Mouse (Mus musculus) neural tube, embryonic 12.5 days (tissue): ENCODE measurements around the gene Tmem50b. TPM values are rescaled to one million over a fixed set of nuclear protein-coding genes. Genes with fewer than 3 reads are reported as not detected.
"Not testable (repeated sequence)": the region's sequence is repeated elsewhere in the genome, so short reads cannot be mapped to it uniquely, and the experiment has no call there.

Experiments
- ATAC-seq: fragments of 200-750 bp; cut with Nextera tagmentation; 2 replicates; pipeline ENCODE4 v1.8.0; 2017; ENCODE audit warnings: low read depth, mild to moderate bottlenecking, moderate TSS enrichment, moderate library complexity; ENCODE audit not compliant: low FRiP score
- H3K27ac ChIP-seq: fragments of 300-500 bp; sonication (generic); 2 replicates; pipeline ENCODE4 v1.5.1; 2016
- H3K27me3 ChIP-seq: fragments of 300-500 bp; sonication (generic); replicated peaks from 2 replicates; pipeline ENCODE4 v1.6.1; 2016; ENCODE audit warnings: mild to moderate bottlenecking
- H3K36me3 ChIP-seq: fragments of 300-500 bp; sonication (generic); 2 replicates; pipeline ENCODE4 v1.6.1; 2016; ENCODE audit warnings: mild to moderate bottlenecking
- H3K4me1 ChIP-seq: fragments of 300-500 bp; sonication (generic); 2 replicates; pipeline ENCODE4 v1.6.1; 2016
- H3K4me2 ChIP-seq: fragments of 300-500 bp; sonication (generic); replicated peaks from 2 replicates; pipeline ENCODE4 v1.6.1; 2016; ENCODE audit warnings: mild to moderate bottlenecking
- H3K4me3 ChIP-seq: fragments of 300-500 bp; sonication (generic); 2 replicates; pipeline ENCODE4 v1.5.1; 2016
- H3K9ac ChIP-seq: fragments of 300-500 bp; sonication (generic); 2 replicates; pipeline ENCODE4 v1.6.1; 2016; ENCODE audit warnings: mild to moderate bottlenecking
- H3K9me3 ChIP-seq: fragments of 300-500 bp; sonication (generic); 2 replicates; pipeline ENCODE4 v1.6.1; 2016; ENCODE audit warnings: mild to moderate bottlenecking
- WGBS: fragments of 180-500 bp; shearing (Covaris S2); methylation state at CpG from one replicate; pipeline ENCODE4 v1.1.7; 2016; 5-methylcytosine and 5-hydroxymethylcytosine counted together
- microRNA-seq: library from miRNA; unstranded; fragments of <30 nt; microRNA quantifications from one replicate; pipeline ENCODE4, GENCODE M21; 2017
- polyA plus RNA-seq: library from polyadenylated mRNA; unstranded; fragments of >200 nt; fragmentation: Nextera tagmentation; extraction: Ambion mirVana; gene quantifications from 2 replicates; pipeline ENCODE4 v1.2.1, GENCODE M21; 2016

Gene Tmem50b
- polyA plus RNA-seq, 1 experiment from 2014 or later, result 58.0 TPM

DNA sequence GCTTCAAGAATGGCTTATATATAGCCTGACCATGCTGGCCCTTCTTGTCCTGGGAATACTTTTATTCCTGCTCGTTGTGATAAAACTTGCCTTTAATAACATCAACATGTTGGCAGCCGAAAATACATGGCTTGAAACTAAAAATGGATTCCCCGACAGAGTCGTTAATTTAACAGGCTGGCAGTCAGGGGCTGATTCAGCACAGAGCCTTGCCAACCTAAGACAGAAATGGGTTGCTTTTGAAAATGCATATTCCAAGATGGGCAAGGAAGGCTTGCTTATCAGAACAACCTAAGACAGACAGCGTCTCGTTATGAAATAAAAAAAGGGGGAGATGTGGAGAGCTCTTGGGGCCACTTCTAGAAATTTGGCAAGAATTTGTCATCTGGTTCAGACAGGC, 65.7 kb downstream of the Tmem50b start:
- WGBS, result 74% methylated on average over 6 of the region's 6 CpGs
- no peak overlapping the region for H3K27ac ChIP-seq
- ATAC-seq, result no peak

DNA sequence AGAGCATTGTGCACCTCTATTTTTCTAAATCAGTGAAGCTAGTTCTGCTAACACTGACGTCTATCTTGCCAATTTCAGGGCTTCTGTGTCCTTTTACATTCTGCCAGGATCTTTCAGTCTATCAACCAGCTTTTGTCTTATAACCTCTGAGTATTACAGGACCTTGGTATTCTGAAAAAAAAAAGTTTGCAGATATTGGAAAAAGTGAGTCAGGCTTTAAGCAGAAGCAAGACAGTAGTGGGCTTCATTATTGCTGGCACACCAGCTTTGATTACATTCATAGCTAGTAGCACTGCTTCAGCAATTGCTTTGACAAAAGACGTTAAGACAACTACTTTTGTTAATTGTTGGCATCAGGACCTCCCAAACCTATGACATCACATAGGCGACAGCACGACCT, 66.8 kb downstream of the Tmem50b start:
- H3K27ac ChIP-seq, ATAC-seq, H3K9me3 ChIP-seq, H3K27me3 ChIP-seq, H3K36me3 ChIP-seq, H3K4me1 ChIP-seq, H3K4me2 ChIP-seq, H3K4me3 ChIP-seq, H3K9ac ChIP-seq: not testable (repeated sequence)
- WGBS, result 74% methylated on average over 4 of the region's 4 CpGs

More for the DNA sequence above, 65.7 kb downstream of the Tmem50b start:
- Histone ChIP-seq H3K36me3 (no peaks in the 10 kb centered on the region), H3K4me3 (no peak overlapping the region), H3K27me3 (no peaks in the 10 kb centered on the region), H3K9me3 (no peaks in the 10 kb centered on the region), H3K9ac (no peak overlapping the region), H3K4me1 (no peaks in the 10 kb centered on the region), H3K4me2 (no peak overlapping the region)

DNA sequence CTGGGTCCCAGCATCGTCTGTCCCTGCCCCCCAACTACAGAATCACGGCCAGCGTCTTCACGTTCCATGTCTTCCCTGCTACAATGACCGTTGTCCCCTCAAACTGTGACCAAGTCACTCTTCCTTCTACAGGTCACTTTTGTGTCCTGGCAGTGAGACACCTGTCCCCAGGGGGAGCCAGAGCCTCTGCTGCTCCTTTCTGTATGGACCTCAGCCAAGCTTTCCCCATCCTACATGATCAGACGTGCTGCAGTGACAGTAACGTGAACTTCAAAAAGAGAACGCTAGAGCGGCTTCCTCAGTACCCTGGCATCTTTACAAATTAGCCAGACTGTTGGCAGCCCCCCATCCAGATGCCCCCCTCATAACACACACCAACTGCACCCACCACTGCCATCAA, 69.0 kb downstream of the Tmem50b start:
- Histone ChIP-seq H3K4me3 (no peak overlapping the region), H3K9ac (no peak overlapping the region), H3K4me2 (no peak overlapping the region), H3K9me3 (no peaks in the 10 kb centered on the region), H3K36me3 (no peaks in the 10 kb centered on the region), H3K4me1 (no peaks in the 10 kb centered on the region), H3K27me3 (no peaks in the 10 kb centered on the region), H3K27ac (no peak overlapping the region)
- ATAC-seq, result no peak
- WGBS, result 91% methylated on average over 9 of the region's 9 CpGs

DNA sequence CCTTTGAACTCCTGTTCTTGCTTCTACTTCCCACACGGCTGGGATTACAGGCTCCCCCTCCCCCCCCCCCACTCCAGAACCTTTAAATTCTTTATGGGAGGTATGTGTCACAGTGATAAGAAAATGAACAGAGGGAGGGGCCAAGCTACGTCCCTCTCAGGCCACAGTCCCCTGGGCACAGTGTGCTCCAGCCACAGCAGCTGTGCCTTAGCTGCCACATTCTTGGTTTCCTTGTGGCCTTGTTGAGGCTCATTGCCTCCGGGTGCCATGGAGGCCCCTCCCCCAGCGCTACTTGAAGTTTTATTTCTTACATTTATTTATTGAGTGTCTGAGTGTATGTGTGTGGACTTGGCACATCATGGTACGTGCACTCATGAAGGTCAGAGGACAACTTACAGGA, 70.1 kb downstream of the Tmem50b start:
- Histone ChIP-seq H3K9ac (no peak overlapping the region), H3K4me3 (no peak overlapping the region), H3K9me3 (no peaks in the 10 kb centered on the region), H3K4me2 (no peak overlapping the region), H3K27me3 (no peaks in the 10 kb centered on the region), H3K4me1 (no peaks in the 10 kb centered on the region), H3K36me3 (no peaks in the 10 kb centered on the region), H3K27ac (no peak overlapping the region)
- ATAC-seq, result no peak
- 72% methylated on average over 5 of the region's 5 CpGs for WGBS

DNA sequence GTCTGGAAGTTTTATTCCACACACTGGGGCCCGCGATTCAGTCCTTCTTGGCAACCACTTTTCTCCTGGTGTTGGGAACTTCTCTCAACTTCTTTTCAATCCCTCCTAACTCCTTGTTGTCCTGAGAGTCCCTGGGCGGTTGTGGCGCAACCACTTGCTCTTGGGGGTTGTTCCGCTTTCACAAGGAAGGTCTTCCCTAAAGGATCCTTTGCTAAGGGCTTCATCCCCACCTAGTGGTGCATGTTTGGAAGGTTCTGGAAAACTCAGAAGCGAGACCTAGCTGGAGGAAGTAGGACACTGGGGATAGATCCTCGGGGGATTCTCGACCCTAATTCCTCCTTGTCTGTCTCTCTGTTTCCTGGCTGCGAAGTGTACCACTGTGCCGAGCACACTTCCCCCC, 70.5 kb downstream of the Tmem50b start:
- Histone ChIP-seq H3K27ac (no peak overlapping the region), H3K9ac (no peak overlapping the region), H3K27me3 (no peaks in the 10 kb centered on the region), H3K9me3 (no peaks in the 10 kb centered on the region), H3K4me2 (no peak overlapping the region), H3K4me1 (no peaks in the 10 kb centered on the region), H3K4me3 (no peak overlapping the region), H3K36me3 (no peaks in the 10 kb centered on the region)
- 71% methylated on average over 10 of the region's 10 CpGs for WGBS
- ATAC-seq, result no peak

DNA sequence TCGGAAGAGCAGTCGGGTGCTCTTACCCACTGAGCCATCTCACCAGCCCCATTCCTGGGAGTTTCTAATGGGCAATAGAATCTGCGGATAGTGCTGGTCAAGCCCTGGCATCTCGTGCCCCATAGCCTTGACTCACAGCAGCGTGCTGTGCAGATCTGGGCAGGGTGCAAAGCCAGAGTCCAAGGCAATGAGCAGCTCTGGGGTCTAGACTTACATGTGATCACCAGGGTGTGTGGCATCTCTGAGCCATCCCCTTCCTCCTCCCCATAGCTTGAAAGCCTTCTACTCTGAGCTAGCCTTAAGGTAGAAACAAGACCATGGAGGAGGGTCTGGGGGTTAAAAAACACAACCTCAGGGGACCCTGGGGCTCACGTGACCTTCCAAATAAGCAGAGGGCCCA, 71.3 kb downstream of the Tmem50b start:
- no peak for ATAC-seq
- Histone ChIP-seq H3K4me3 (no peak overlapping the region), H3K27ac (no peak overlapping the region), H3K4me1 (no peaks in the 10 kb centered on the region), H3K36me3 (no peaks in the 10 kb centered on the region), H3K9ac (no peak overlapping the region), H3K9me3 (no peaks in the 10 kb centered on the region), H3K27me3 (no peaks in the 10 kb centered on the region), H3K4me2 (no peak overlapping the region)
- WGBS, result 93% methylated on average over 6 of the region's 6 CpGs

Small RNA genes lying within 50 kb of the gene (microRNA-seq; reads per million reads assigned to microRNA genes)
- not detected for gene Mir6367

Other genes with a start within 250 kb of the Tmem50b start
- 30.7 and 35.4 TPM in 2 replicates for gene Ifnar2, start 225.0 kb downstream of the Tmem50b start, polyA plus RNA-seq
- not detected in 2 replicates for gene Gm21970, start 206.1 kb downstream of the Tmem50b start, polyA plus RNA-seq
- 8.5 and 9.0 TPM in 2 replicates for gene Il10rb, start 191.6 kb downstream of the Tmem50b start, polyA plus RNA-seq
- gene Ifnar1, start 112.6 kb downstream of the Tmem50b start, polyA plus RNA-seq, result 55.2 and 56.5 TPM in 2 replicates
- gene Ifngr2, start 50.7 kb downstream of the Tmem50b start, polyA plus RNA-seq, result 46.9 TPM in 2 replicates
- 6.3 and 6.4 TPM in 2 replicates for gene Dnajc28, start 21.2 kb upstream of the Tmem50b start, polyA plus RNA-seq
- gene Gart, start 49.2 kb upstream of the Tmem50b start, polyA plus RNA-seq, result 89.0 and 92.3 TPM in 2 replicates
- 141 and 154 TPM in 2 replicates for gene Son, start 49.7 kb upstream of the Tmem50b start, polyA plus RNA-seq
- gene Donson, start 91.0 kb upstream of the Tmem50b start, polyA plus RNA-seq, result 26.1 and 30.5 TPM in 2 replicates
- 70.0 and 80.7 TPM in 2 replicates for gene Cryzl1, start 131.2 kb upstream of the Tmem50b start, polyA plus RNA-seq
- gene Itsn1, start 131.5 kb upstream of the Tmem50b start, polyA plus RNA-seq, result 74.4 and 75.3 TPM in 2 replicates